Mouse (Mus musculus): ENCODE data around the gene Rps11. TPM values are rescaled to one million over a fixed set of nuclear protein-coding genes. Genes with fewer than 3 reads are reported as not detected.
"Not testable (repeated sequence)": the region's sequence is repeated elsewhere in the genome, so short reads cannot be mapped to it uniquely, and the experiment has no call there.

The Rps11 gene
- total RNA-seq (2014; rRNA removed) (743 and 824 TPM in 2 replicates), polyA plus RNA-seq (2015; fragmentation: Nextera tagmentation; extraction: Ambion mirVana) (768 and 794 TPM in 2 replicates)

DNA sequence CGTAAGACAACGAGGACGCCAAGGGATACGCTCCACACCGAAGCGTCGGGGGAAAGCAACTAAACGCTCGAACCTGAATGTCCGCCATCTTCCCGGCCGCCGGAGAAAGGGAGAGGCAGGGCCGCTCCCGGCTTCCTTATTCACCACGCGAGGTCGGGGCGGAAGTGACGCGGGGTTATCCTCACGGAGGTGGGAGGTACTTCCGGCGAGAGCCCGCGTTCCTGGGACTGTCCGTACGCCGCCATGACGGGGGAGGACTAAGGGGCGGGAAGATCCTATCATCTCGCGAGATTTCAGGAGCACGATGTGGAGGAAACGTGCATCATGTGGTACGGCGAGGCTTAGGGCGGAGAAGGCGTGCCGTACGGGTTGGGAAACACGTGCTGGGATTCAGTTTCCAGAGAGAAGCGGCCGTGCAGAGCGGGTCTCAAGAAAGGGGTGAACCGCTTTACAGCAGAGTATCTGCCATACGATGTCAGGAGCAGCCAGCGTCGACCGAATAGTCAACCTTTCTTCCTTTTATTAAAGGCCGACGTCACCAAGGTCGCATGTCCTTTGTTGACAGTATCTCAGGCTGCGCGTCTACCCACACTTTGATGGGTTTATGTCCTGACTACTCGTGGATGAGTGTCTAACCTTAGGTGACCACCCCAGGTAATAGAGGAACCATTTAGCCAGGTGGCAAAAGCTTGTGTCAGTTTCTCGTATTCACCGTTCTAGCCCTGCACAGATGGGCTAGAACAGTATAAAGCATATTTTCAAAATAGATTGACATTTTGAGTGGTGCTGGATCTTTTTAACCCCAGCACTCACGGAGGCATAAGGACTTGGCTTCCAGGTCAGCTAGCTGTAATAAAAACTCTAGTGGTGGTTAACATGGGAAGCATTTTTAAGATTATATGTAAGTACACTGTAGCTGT lies at the start of gene Rps11:
Gene Rps11, minus strand, starts transcription at position 216 of the 920 bp plus-strand sequence.
- H3K27me3 ChIP-seq (ENCODE audit: insufficient read depth, low read length): no peaks in the 10 kb centered on the region
- peak within 1 kb of the TSS; percentile 87 for H3K27ac ChIP-seq
- 1% methylated on average over 59 of the region's 59 CpGs for WGBS
- H3K4me2 ChIP-seq (ENCODE audit: low read depth, low read length): peak within 1 kb of the TSS; percentile 96
- ATAC-seq (peak; percentile 88), DNase-seq (ENCODE audit: low spot score) (peak; percentile 100)
- TF ChIP-seq CTCF (IDR thresholded peaks at IDR 0.05; ENCODE audit: low read depth): peak; percentile 34
- peak within 1 kb of the TSS; percentile 64 for H3K4me3 ChIP-seq (ENCODE audit: low read length)
- H3K4me1 ChIP-seq (ENCODE audit: insufficient read depth, low read length): peaks cover 14% of the 10 kb centered on the region
- peaks cover 59% of the 10 kb centered on the region for H3K36me3 ChIP-seq (ENCODE audit: insufficient read depth, low read length)
- H3K9ac ChIP-seq (replicated peaks; ENCODE audit: low read length): peak within 1 kb of the TSS; percentile 78
- H3K9me3 ChIP-seq (ENCODE audit: low read length): no peaks in the 10 kb centered on the region

DNA sequence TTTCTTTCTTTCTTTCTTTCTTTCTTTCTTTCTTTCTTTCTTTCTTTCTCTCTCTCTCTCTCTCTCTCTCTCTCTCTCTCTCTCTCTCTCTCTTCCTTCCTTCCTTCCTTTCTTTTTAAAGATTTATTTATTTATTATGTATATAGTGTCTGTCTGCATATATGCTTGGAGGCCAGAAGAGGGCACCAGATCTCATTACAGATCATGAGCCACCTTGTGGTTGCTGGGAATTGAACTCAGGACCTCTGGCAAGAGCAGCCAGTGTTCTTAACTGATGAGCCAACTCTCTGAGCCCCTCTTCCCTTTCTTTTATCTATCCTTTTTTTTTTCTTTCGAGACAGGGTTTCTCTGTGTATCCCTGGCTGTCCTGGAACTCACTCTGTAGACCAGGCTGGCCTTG lies 49.5 kb upstream of the Rps11 start:
- not testable (repeated sequence) for H3K9me3 ChIP-seq (ENCODE audit: low read length); H3K36me3 ChIP-seq (ENCODE audit: insufficient read depth, low read length); H3K4me3 ChIP-seq (ENCODE audit: low read length); ATAC-seq; H3K27ac ChIP-seq; DNase-seq (ENCODE audit: low spot score); H3K4me2 ChIP-seq (ENCODE audit: low read depth, low read length); H3K4me1 ChIP-seq (ENCODE audit: insufficient read depth, low read length); H3K9ac ChIP-seq (replicated peaks; ENCODE audit: low read length)
- TF ChIP-seq CTCF (IDR thresholded peaks at IDR 0.05; ENCODE audit: low read depth): peak; percentile 57
- WGBS: 69% methylated on average over 1 of the region's 1 CpGs
- H3K27me3 ChIP-seq (ENCODE audit: insufficient read depth, low read length): peaks cover 60% of the 10 kb centered on the region

DNA sequence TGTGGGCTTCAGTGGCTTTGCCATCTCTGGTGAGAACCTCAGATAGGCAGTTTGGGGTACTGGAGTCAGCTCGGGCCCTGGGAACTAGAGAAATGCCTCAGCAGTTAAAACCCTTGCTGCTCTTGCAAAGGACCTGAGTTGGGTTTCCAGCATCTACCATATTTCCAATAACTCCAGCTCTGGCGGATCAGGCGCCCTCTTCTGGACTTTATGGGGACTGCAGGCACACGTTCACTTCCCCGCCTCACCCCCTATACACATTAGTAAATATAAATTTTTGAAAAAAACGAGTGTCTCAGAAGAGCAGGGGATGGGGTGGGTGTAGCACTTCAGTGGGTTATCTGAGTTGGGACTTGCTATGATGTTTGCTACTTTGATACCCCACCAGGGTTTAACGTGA lies 48.7 kb upstream of the Rps11 start:
- Histone ChIP-seq H3K4me2 (ENCODE audit: low read depth, low read length) (no peak overlapping the region), H3K4me3 (ENCODE audit: low read length) (no peak overlapping the region), H3K27me3 (ENCODE audit: insufficient read depth, low read length) (peaks cover 61% of the 10 kb centered on the region), H3K36me3 (ENCODE audit: insufficient read depth, low read length) (no peaks in the 10 kb centered on the region), H3K9me3 (ENCODE audit: low read length) (no peaks in the 10 kb centered on the region), H3K27ac (no peak overlapping the region), H3K9ac (replicated peaks; ENCODE audit: low read length) (no peak overlapping the region), H3K4me1 (ENCODE audit: insufficient read depth, low read length) (peaks cover 5% of the 10 kb centered on the region; the same call in 1 of the 2 replicates)
- 63% methylated on average over 7 of the region's 7 CpGs for WGBS
- peak; percentile 36 for TF ChIP-seq CTCF (IDR thresholded peaks at IDR 0.05; ENCODE audit: low read depth)
- ATAC-seq: no peak
- DNase-seq (ENCODE audit: low spot score): no peak

DNA sequence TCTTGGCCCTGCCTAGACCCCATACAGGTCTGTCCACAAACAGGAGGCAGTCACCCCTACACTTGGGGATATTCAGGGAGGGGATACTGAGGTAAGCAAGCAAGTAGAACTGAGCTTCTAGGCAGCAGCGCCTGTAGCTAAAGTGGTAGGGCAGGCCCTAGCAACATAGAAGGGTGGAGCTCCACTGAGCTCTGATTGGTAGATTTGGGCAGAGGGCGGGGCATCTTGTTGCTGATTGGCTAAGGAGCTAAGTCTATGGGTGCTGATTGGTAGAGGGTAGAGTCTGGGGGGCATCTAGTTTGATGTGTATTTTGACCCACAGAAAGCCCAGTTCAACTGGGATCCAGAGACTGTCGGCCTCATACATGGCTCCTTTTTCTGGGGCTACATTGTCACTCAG lies 45.3 kb upstream of the Rps11 start:
- no peak overlapping the region for H3K27ac ChIP-seq
- no peak for TF ChIP-seq CTCF (IDR thresholded peaks at IDR 0.05; ENCODE audit: low read depth)
- ATAC-seq (no peak), DNase-seq (ENCODE audit: low spot score) (no peak)
- no peaks in the 10 kb centered on the region for H3K9me3 ChIP-seq (ENCODE audit: low read length)
- no peak overlapping the region for H3K4me3 ChIP-seq (ENCODE audit: low read length)
- H3K4me2 ChIP-seq (ENCODE audit: low read depth, low read length): no peak overlapping the region
- peaks cover 9% of the 10 kb centered on the region; the same call in 1 of the 2 replicates for H3K4me1 ChIP-seq (ENCODE audit: insufficient read depth, low read length)
- WGBS: 86% methylated on average over 3 of the region's 3 CpGs
- peaks cover 49% of the 10 kb centered on the region for H3K27me3 ChIP-seq (ENCODE audit: insufficient read depth, low read length)
- no peak overlapping the region for H3K9ac ChIP-seq (replicated peaks; ENCODE audit: low read length)
- H3K36me3 ChIP-seq (ENCODE audit: insufficient read depth, low read length): no peaks in the 10 kb centered on the region

DNA sequence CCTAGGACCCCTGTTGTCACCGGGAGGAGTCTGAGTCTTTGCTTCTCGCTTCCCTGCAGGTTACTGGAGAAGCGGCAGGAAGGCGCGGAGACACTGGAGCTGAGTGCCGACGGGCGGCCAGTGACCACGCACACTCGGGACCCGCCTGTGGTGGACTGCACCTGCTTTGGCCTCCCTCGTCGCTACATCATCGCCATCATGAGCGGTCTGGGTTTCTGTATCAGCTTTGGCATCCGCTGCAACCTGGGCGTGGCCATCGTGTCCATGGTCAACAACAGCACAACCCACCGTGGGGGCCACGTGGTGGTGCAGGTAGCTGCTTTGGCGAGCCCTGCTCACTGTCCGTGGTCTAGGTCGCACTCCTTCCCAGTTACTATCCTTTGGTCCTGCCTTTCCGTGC lies 44.4 kb upstream of the Rps11 start:
- DNase-seq (ENCODE audit: low spot score): no peak
- Histone ChIP-seq H3K27me3 (ENCODE audit: insufficient read depth, low read length) (peaks cover 41% of the 10 kb centered on the region), H3K36me3 (ENCODE audit: insufficient read depth, low read length) (no peaks in the 10 kb centered on the region), H3K4me2 (ENCODE audit: low read depth, low read length) (peak overlapping the region; percentile 42), H3K9me3 (ENCODE audit: low read length) (no peaks in the 10 kb centered on the region), H3K4me3 (ENCODE audit: low read length) (0 out of 2 replicates have a peak overlapping the region, but pooled peaks have one; percentile 10), H3K4me1 (ENCODE audit: insufficient read depth, low read length) (peaks cover 9% of the 10 kb centered on the region; the same call in 1 of the 2 replicates), H3K9ac (replicated peaks; ENCODE audit: low read length) (peak overlapping the region; percentile 22; the same call in 1 of the 2 replicates), H3K27ac (no peak overlapping the region)
- ATAC-seq: no peak
- WGBS: 6% methylated on average over 24 of the region's 24 CpGs
- no peak for TF ChIP-seq CTCF (IDR thresholded peaks at IDR 0.05; ENCODE audit: low read depth)

DNA sequence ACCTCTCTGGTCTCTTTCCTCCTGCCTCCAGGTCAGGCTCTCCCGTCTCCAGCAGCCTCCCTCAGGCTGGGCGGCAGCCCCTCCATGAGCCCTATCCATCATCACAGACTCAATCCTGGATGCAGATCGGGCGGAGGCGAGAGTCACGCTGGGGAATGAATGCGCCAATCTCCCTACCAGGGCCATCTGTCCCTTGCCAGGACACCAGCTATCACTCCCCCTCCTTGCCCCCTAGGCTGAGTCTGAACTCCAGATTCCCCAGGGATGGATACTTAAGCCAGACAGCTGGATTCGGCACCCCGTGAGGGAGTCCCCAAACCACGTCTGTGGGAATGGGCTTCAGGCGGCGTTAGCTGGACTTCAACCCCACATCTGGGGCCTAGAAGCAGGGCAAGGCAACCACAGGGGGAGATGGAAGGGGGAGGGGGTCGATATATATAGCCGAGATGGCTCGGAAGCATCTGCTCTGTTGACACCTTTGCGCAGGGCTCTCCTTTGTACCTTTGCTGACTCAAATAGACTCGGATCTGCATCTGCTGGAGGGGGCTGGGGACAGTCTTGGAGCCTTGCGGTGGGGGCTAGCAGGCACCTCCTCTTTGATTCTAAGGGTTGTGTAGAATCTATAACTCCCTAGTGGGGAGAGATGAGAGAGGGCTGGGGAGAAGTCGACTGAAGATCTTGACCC lies 43.7 kb upstream of the Rps11 start:
- H3K9me3 ChIP-seq (ENCODE audit: low read length): no peaks in the 10 kb centered on the region
- H3K4me1 ChIP-seq (ENCODE audit: insufficient read depth, low read length): peaks cover 9% of the 10 kb centered on the region; the same call in 1 of the 2 replicates
- no peaks in the 10 kb centered on the region for H3K36me3 ChIP-seq (ENCODE audit: insufficient read depth, low read length)
- H3K27me3 ChIP-seq (ENCODE audit: insufficient read depth, low read length): peaks cover 41% of the 10 kb centered on the region
- ATAC-seq: no peak
- H3K27ac ChIP-seq: no peak overlapping the region
- WGBS: 3% methylated on average over 19 of the region's 19 CpGs
- no peak for DNase-seq (ENCODE audit: low spot score)
- H3K4me3 ChIP-seq (ENCODE audit: low read length): no peak overlapping the region
- peak overlapping the region; percentile 42 for H3K4me2 ChIP-seq (ENCODE audit: low read depth, low read length)
- TF ChIP-seq CTCF (IDR thresholded peaks at IDR 0.05; ENCODE audit: low read depth): no peak
- H3K9ac ChIP-seq (replicated peaks; ENCODE audit: low read length): no peak overlapping the region

Measured in hindbrain, postnatal 0 days (tissue).